Mouse (Mus musculus) spleen, postnatal 36 days (tissue): Measurements from ENCODE around the gene Agbl3.

Experiments used
- DNase-seq, 2 experiments: peaks; one replicate each; pipeline ENCODE4 v3.0.0; 2022; ENCODE audit warnings: low spot score in 2 of 2, mixed read lengths in 1 of 2

Gene Agbl3

GRCm38 (mm10) chr6:34780231-34780942 lies at the start of gene Agbl3:
Gene Agbl3 (plus strand): TSS chr6:34780432.
- DNase-seq: peak; percentile 90 to 92

- DNase-seq: no peak
These were observed 49.2 kb upstream of the Agbl3 start for GRCm38 (mm10) chr6:34731007-34731406.

GRCm38 (mm10) chr6:34731529-34731928 lies 48.7 kb upstream of the Agbl3 start:
- DNase-seq: no peak

- no peak for DNase-seq
These were observed 45.1 kb upstream of the Agbl3 start for GRCm38 (mm10) chr6:34734940-34735695.

- no peak for DNase-seq
These were observed 43.3 kb upstream of the Agbl3 start for GRCm38 (mm10) chr6:34736934-34737333.

- no peak for DNase-seq
These were observed 36.3 kb upstream of the Agbl3 start for GRCm38 (mm10) chr6:34743946-34744345.

GRCm38 (mm10) chr6:34747846-34748245 lies 32.4 kb upstream of the Agbl3 start:
- DNase-seq: no peak

GRCm38 (mm10) chr6:34748566-34748965 lies 31.7 kb upstream of the Agbl3 start:
- DNase-seq: no peak

- no peak for DNase-seq
These were observed 30.7 kb upstream of the Agbl3 start for GRCm38 (mm10) chr6:34749526-34749925.

GRCm38 (mm10) chr6:34750487-34751120 lies 29.6 kb upstream of the Agbl3 start:
- DNase-seq: no peak

- DNase-seq: no peak
These were observed 28.6 kb upstream of the Agbl3 start for GRCm38 (mm10) chr6:34751625-34752024.

GRCm38 (mm10) chr6:34754448-34754847 lies 25.8 kb upstream of the Agbl3 start:
- no peak for DNase-seq

GRCm38 (mm10) chr6:34758340-34758739 lies 21.9 kb upstream of the Agbl3 start:
- no peak for DNase-seq

- DNase-seq: peak in 1 of 2 experiments; percentile 22
These were observed 20.2 kb upstream of the Agbl3 start for GRCm38 (mm10) chr6:34760023-34760422.

- no peak for DNase-seq
These were observed 14.5 kb upstream of the Agbl3 start for GRCm38 (mm10) chr6:34765721-34766120.

GRCm38 (mm10) chr6:34769984-34770383 lies 10.2 kb upstream of the Agbl3 start:
- DNase-seq: no peak

GRCm38 (mm10) chr6:34770491-34770890 lies 9.7 kb upstream of the Agbl3 start:
- no peak for DNase-seq

GRCm38 (mm10) chr6:34776396-34776795 lies 3.8 kb upstream of the Agbl3 start:
- DNase-seq: no peak

- DNase-seq: no peak
These were observed 3.1 kb upstream of the Agbl3 start for GRCm38 (mm10) chr6:34777094-34777493.

- no peak for DNase-seq
These were observed 2.1 kb upstream of the Agbl3 start for GRCm38 (mm10) chr6:34777981-34778668.

- no peak for DNase-seq
These were observed 684 bp downstream of the Agbl3 start for GRCm38 (mm10) chr6:34780943-34781289.

- no peak for DNase-seq
These were observed 2.3 kb downstream of the Agbl3 start for GRCm38 (mm10) chr6:34782493-34782892.
